Mouse (Mus musculus) ES-Bruce4 (cell line): Measurements from ENCODE around the gene Ralgps1. TPM values are rescaled to one million over a fixed set of nuclear protein-coding genes. Genes with fewer than 3 reads are reported as not detected.

Source experiments
- H3K27ac ChIP-seq: 2 replicates; pipeline ENCODE4 v1.5.1; 2012; ENCODE audit warnings: low read length, inconsistent platforms; ENCODE audit not compliant: insufficient read depth
- H3K27me3 ChIP-seq: 2 replicates; pipeline ENCODE4 v1.6.1; 2012; ENCODE audit warnings: mild to moderate bottlenecking, low read length, inconsistent platforms; ENCODE audit not compliant: control insufficient read depth, poor library complexity, insufficient read depth, severe bottlenecking
- H3K36me3 ChIP-seq: 2 replicates; pipeline ENCODE4 v1.6.1; 2012; ENCODE audit warnings: inconsistent platforms, mild to moderate bottlenecking, low read length, moderate library complexity; ENCODE audit not compliant: control insufficient read depth, poor library complexity, insufficient read depth, severe bottlenecking
- H3K4me1 ChIP-seq: one replicate; pipeline ENCODE4 v1.8.1; 2011; ENCODE audit warnings: low read length; ENCODE audit not compliant: control insufficient read depth, insufficient read depth
- H3K4me3 ChIP-seq: 2 replicates; pipeline ENCODE4 v1.5.1; 2011; ENCODE audit warnings: low read depth, mild to moderate bottlenecking, low read length
- H3K9ac ChIP-seq: 2 replicates; pipeline ENCODE4 v1.6.1; 2012; ENCODE audit warnings: low read depth, mild to moderate bottlenecking, inconsistent platforms; ENCODE audit not compliant: poor library complexity, severe bottlenecking
- H3K9me3 ChIP-seq: replicated peaks from 2 replicates; pipeline ENCODE4 v1.6.1; 2012; ENCODE audit warnings: mild to moderate bottlenecking, low read length, inconsistent platforms; ENCODE audit not compliant: control insufficient read depth, poor library complexity, insufficient read depth, severe bottlenecking
- CTCF ChIP-seq: IDR thresholded peaks from one replicate; pipeline ENCODE4 v1.8.1; 2011; ENCODE audit warnings: low read depth, low read length
- EP300 ChIP-seq: IDR thresholded peaks from 2 replicates; pipeline ENCODE4 v1.6.1; 2011; ENCODE audit warnings: low read depth, low read length; ENCODE audit not compliant: insufficient read depth
- POLR2A ChIP-seq: IDR thresholded peaks from one replicate; pipeline ENCODE4 v1.8.1; 2011; ENCODE audit warnings: low read length; ENCODE audit not compliant: insufficient read depth
- polyA plus RNA-seq: library from polyadenylated mRNA; stranded (reverse); fragments of >200 nt; gene quantifications from 2 replicates; pipeline ENCODE4 v1.2.4, GENCODE M21; 2011; ENCODE audit warnings: low read depth; ENCODE audit not compliant: missing spikeins, insufficient read depth, insufficient read length

Gene Ralgps1
- polyA plus RNA-seq, result 16.5 and 17.0 TPM in 2 replicates

GRCm38 (mm10) chr2:33370777-33371647 is at the start of gene Ralgps1:
Gene Ralgps1 (minus strand): TSS chr2:33371486.
- H3K4me3 ChIP-seq, result peak within 1 kb of the TSS; percentile 83
- H3K27me3 ChIP-seq, result no peaks in the 10 kb centered on the region
- 0 out of 2 replicates have a peak within 1 kb of the TSS, but pooled peaks have one; percentile 34 for H3K27ac ChIP-seq
- H3K4me1 ChIP-seq, result no peaks in the 10 kb centered on the region
- no peak for TF ChIP-seq POLR2A
- TF ChIP-seq EP300, result no peak
- TF ChIP-seq CTCF, result no peak
- no peaks in the 10 kb centered on the region for H3K9me3 ChIP-seq
- H3K9ac ChIP-seq, result peak within 1 kb of the TSS; percentile 80
- H3K36me3 ChIP-seq, result no peaks in the 10 kb centered on the region

GRCm38 (mm10) chr2:33417454-33417853 is 46.2 kb upstream of the Ralgps1 start:
- Histone ChIP-seq H3K9ac (no peak overlapping the region), H3K4me3 (no peak overlapping the region), H3K36me3 (0 out of 2 replicates have a peak, but pooled peaks cover 2% of the 10 kb centered on the region), H3K9me3 (no peaks in the 10 kb centered on the region), H3K27me3 (no peaks in the 10 kb centered on the region), H3K27ac (no peak overlapping the region), H3K4me1 (no peaks in the 10 kb centered on the region)
- no peak for TF ChIP-seq EP300
- no peak for TF ChIP-seq POLR2A
- no peak for TF ChIP-seq CTCF

- H3K36me3 ChIP-seq, result peaks cover 10% of the 10 kb centered on the region; the same call in 1 of the 2 replicates
- H3K4me3 ChIP-seq, result no peak overlapping the region
Measured at GRCm38 (mm10) chr2:33414019-33414418, 42.7 kb upstream of the Ralgps1 start.

GRCm38 (mm10) chr2:33412111-33412510 is 40.8 kb upstream of the Ralgps1 start:
- no peaks in the 10 kb centered on the region for H3K9me3 ChIP-seq
- TF ChIP-seq POLR2A (no peak), CTCF (no peak), EP300 (no peak)
- no peaks in the 10 kb centered on the region for H3K27me3 ChIP-seq
- no peaks in the 10 kb centered on the region for H3K4me1 ChIP-seq
- H3K9ac ChIP-seq, result no peak overlapping the region
- no peak overlapping the region for H3K4me3 ChIP-seq
- peaks cover 10% of the 10 kb centered on the region; the same call in 1 of the 2 replicates for H3K36me3 ChIP-seq
- H3K27ac ChIP-seq, result no peak overlapping the region

More at GRCm38 (mm10) chr2:33414019-33414418, 42.7 kb upstream of the Ralgps1 start:
- Histone ChIP-seq H3K9me3 (no peaks in the 10 kb centered on the region), H3K27ac (no peak overlapping the region), H3K4me1 (no peaks in the 10 kb centered on the region), H3K27me3 (no peaks in the 10 kb centered on the region), H3K9ac (no peak overlapping the region)
- TF ChIP-seq POLR2A (no peak), CTCF (no peak), EP300 (no peak)

- Histone ChIP-seq H3K9ac (no peak overlapping the region), H3K36me3 (no peaks in the 10 kb centered on the region), H3K27me3 (no peaks in the 10 kb centered on the region), H3K4me1 (no peaks in the 10 kb centered on the region), H3K4me3 (no peak overlapping the region), H3K27ac (no peak overlapping the region), H3K9me3 (no peaks in the 10 kb centered on the region)
- no peak for TF ChIP-seq EP300
Measured at GRCm38 (mm10) chr2:33403511-33404003, 32.3 kb upstream of the Ralgps1 start.

- H3K27me3 ChIP-seq, result no peaks in the 10 kb centered on the region
- no peak for TF ChIP-seq POLR2A
- no peak for TF ChIP-seq EP300
- TF ChIP-seq CTCF, result no peak
- H3K9ac ChIP-seq, result no peak overlapping the region
- H3K4me3 ChIP-seq, result no peak overlapping the region
- no peaks in the 10 kb centered on the region for H3K36me3 ChIP-seq
- H3K9me3 ChIP-seq, result no peaks in the 10 kb centered on the region
- H3K4me1 ChIP-seq, result no peaks in the 10 kb centered on the region
- H3K27ac ChIP-seq, result no peak overlapping the region
Measured at GRCm38 (mm10) chr2:33402638-33403037, 31.4 kb upstream of the Ralgps1 start.
